Comparison of ENCODE assay signal across 8 mouse cellular contexts in the genomic region with DNA sequence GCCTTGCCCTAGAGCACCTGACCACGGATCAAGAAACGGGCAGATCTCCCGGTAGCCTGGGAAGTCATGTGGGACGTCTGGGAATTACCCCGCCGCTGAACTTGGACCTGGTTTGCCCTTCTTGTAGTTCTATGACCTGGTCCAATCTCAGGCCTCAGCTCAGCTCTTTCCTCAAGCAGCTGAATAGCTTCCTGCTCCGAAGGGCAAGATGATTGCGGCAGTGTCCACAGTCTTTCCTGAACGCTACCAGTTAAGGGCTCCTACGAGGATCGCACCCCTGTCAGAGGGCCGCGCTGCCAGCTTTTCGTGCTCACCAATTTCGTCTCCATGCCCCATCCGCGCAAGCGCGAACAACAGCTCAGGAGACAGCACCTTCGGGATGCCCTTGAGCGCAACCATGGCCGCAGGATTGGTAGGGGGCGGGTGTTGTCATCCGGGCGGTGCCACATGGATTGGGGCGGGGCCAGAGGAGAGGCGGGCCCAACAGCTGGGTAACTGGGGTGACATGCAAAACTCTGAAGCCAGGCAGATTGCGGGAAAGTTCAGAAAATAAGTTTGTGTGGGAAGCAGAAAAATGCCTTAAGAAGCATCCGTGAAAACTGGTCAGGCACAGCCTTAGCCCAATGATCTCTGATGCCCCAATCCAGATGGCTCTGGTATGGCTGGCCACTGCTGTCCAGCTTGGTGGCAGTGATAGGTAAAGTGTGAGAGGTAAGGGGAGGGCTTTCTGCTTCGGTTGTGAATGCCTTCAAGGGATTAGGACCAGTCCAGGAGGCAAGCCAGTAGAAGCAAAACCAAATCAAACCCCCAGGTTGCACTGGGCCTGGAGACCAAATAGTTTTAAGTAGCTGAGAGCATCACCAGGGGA. TPM values are rescaled to one million over a fixed set of nuclear protein-coding genes. Genes with fewer than 3 reads are reported as not detected.
DNase-seq lines count a peak whose midpoint lies in the region; ATAC-seq and TF ChIP-seq lines count a peak whose summit lies in the region.

A gene (minus strand): TSS at position 449 of the 868 bp plus-strand sequence.

- TF ChIP-seq CTCF in E14TG2a.4 (conservative IDR thresholded peaks at IDR 0.05; ENCODE audit: low read length): no peak
- no peak for TF ChIP-seq CTCF in liver, embryonic 14.5 days (IDR thresholded peaks at IDR 0.05; ENCODE audit: low read depth)

- peak within 1 kb of the TSS; percentile 85 for H3K4me2 ChIP-seq in heart, embryonic 14.5 days (ENCODE audit: low read length)
- H3K4me2 ChIP-seq in liver, embryonic 14.5 days (ENCODE audit: low read depth): peak within 1 kb of the TSS; percentile 79
- peak within 1 kb of the TSS; percentile 57 for H3K4me2 ChIP-seq in neural tube, embryonic 11.5 days (ENCODE audit: low read depth)
- H3K4me2 ChIP-seq in stomach, embryonic 16.5 days (ENCODE audit: low read depth, low read length): peak within 1 kb of the TSS; percentile 78

- peaks cover 41% of the 10 kb centered on the region for H3K36me3 ChIP-seq in E14TG2a.4 (ENCODE audit: insufficient read depth, low read length)
- H3K36me3 ChIP-seq in forebrain, embryonic 10.5 days (replicated peaks): peaks cover 23% of the 10 kb centered on the region
- H3K36me3 ChIP-seq in heart, embryonic 14.5 days (ENCODE audit: control insufficient read depth, insufficient read depth, low read length): peaks cover 42% of the 10 kb centered on the region
- H3K36me3 ChIP-seq in liver, embryonic 14.5 days (replicated peaks; ENCODE audit: control insufficient read depth, insufficient read depth, low read depth): no peaks in the 10 kb centered on the region
- H3K36me3 ChIP-seq in neural tube, embryonic 11.5 days (ENCODE audit: control insufficient read depth, insufficient read depth, low read length): peaks cover 2% of the 10 kb centered on the region; the same call in 1 of the 2 replicates
- no peaks in the 10 kb centered on the region; the same call in 1 of the 2 replicates for H3K36me3 ChIP-seq in stomach, embryonic 16.5 days (ENCODE audit: control insufficient read depth, insufficient read depth, low read length)

- WGBS in forebrain, embryonic 10.5 days: 2% methylated on average over 30 of the region's 30 CpGs
- WGBS in heart, embryonic 14.5 days: under 1% methylated on average over 30 of the region's 30 CpGs
- 4% methylated on average over 30 of the region's 30 CpGs for whole genome bisulfite sequencing in liver, embryonic 14.5 days (ENCODE audit: insufficient replicate concordance)
- 3% methylated on average over 30 of the region's 30 CpGs for WGBS in neural tube, embryonic 11.5 days
- WGBS in stomach, embryonic 16.5 days: 2% methylated on average over 30 of the region's 30 CpGs

- peak within 1 kb of the TSS; percentile 76 for H3K4me3 ChIP-seq in E14TG2a.4 (replicated peaks; ENCODE audit: low read length)
- H3K4me3 ChIP-seq in forebrain, embryonic 10.5 days: peak within 1 kb of the TSS; percentile 58
- peak within 1 kb of the TSS; percentile 56 to 70 for H3K4me3 ChIP-seq in heart, embryonic 14.5 days (ENCODE audit: control insufficient read depth in 1 of 2, insufficient read depth in 1 of 2, low read depth in 1 of 2, low read length in 2 of 2)
- H3K4me3 ChIP-seq in liver, embryonic 14.5 days (ENCODE audit: insufficient read depth in 1 of 2, low read depth in 2 of 2, low read length in 2 of 2): peak within 1 kb of the TSS; percentile 51 to 52
- peak within 1 kb of the TSS; percentile 30 for H3K4me3 ChIP-seq in neural tube, embryonic 11.5 days (ENCODE audit: low read depth, low read length)
- H3K4me3 ChIP-seq in stomach, embryonic 16.5 days (replicated peaks; ENCODE audit: low read length): peak within 1 kb of the TSS; percentile 51

- H3K9ac ChIP-seq in heart, embryonic 14.5 days (ENCODE audit: low read length): peak within 1 kb of the TSS; percentile 83
- H3K9ac ChIP-seq in liver, embryonic 14.5 days (replicated peaks): peak within 1 kb of the TSS; percentile 38
- H3K9ac ChIP-seq in neural tube, embryonic 11.5 days (ENCODE audit: low read length): peak within 1 kb of the TSS; percentile 54
- H3K9ac ChIP-seq in stomach, embryonic 16.5 days (ENCODE audit: low read length): peak within 1 kb of the TSS; percentile 74

- DNase-seq in c-Kit-positive CD71-negative TER-119-negative erythroid progenitor cells, embryonic 14.5 days (ENCODE audit: low read depth): peak; percentile 76
- peak; percentile 75 for DNase-seq in forebrain, embryonic 10.5 days (ENCODE audit: extremely low spot score, low spot score)
- peak; percentile 93 for DNase-seq in kidney, postnatal 14 days
- peak; percentile 53 to 64 (median 60) for DNase-seq in liver, embryonic 14.5 days (ENCODE audit: low read depth in 3 of 3, low spot score in 3 of 3)
- DNase-seq in neural tube, embryonic 11.5 days (ENCODE audit: low spot score): peak; percentile 81

- peaks cover 22% of the 10 kb centered on the region for H3K4me1 ChIP-seq in E14TG2a.4 (replicated peaks; ENCODE audit: low read depth, low read length)
- peaks cover 19% of the 10 kb centered on the region for H3K4me1 ChIP-seq in forebrain, embryonic 10.5 days
- H3K4me1 ChIP-seq in heart, embryonic 14.5 days (ENCODE audit: control insufficient read depth in 2 of 2, insufficient read depth in 2 of 2, low read length in 2 of 2): peaks cover 5 to 11% of the 10 kb centered on the region in 2 experiments
- H3K4me1 ChIP-seq in liver, embryonic 14.5 days (replicated peaks; ENCODE audit: control insufficient read depth in 2 of 2, insufficient read depth in 2 of 2, low read length in 1 of 2): peaks cover 0 to 6% of the 10 kb centered on the region in 2 experiments; a peak in 2 of 4 replicates
- no peaks in the 10 kb centered on the region for H3K4me1 ChIP-seq in neural tube, embryonic 11.5 days (ENCODE audit: control insufficient read depth, insufficient read depth, low read length)
- peaks cover 4% of the 10 kb centered on the region; the same call in 1 of the 2 replicates for H3K4me1 ChIP-seq in stomach, embryonic 16.5 days (ENCODE audit: control insufficient read depth, insufficient read depth, low read length)

- no peak for TF ChIP-seq EP300 in liver, embryonic 14.5 days (IDR thresholded peaks at IDR 0.05; ENCODE audit: low read depth)

- ATAC-seq in heart, embryonic 14.5 days (ENCODE audit: insufficient number of reproducible peaks, insufficient read depth, low FRiP score, low read depth): peak; percentile 89
- ATAC-seq in liver, embryonic 14.5 days (ENCODE audit: insufficient read depth): peak; percentile 82
- peak; percentile 88 for ATAC-seq in neural tube, embryonic 11.5 days (ENCODE audit: insufficient read depth, low FRiP score, low TSS enrichment)
- peak; percentile 90 for ATAC-seq in stomach, embryonic 16.5 days (ENCODE audit: insufficient read depth, low FRiP score)

- peak within 1 kb of the TSS; percentile 70 for H3K27ac ChIP-seq in forebrain, embryonic 10.5 days
- H3K27ac ChIP-seq in heart, embryonic 14.5 days (replicated peaks in 1 of 2; ENCODE audit: control insufficient read depth in 1 of 2, insufficient read depth in 1 of 2, low read depth in 2 of 2, low read length in 2 of 2): peak within 1 kb of the TSS; percentile 89 to 93
- H3K27ac ChIP-seq in liver, embryonic 14.5 days: no peak within 1 kb of the TSS
- no peak within 1 kb of the TSS for H3K27ac ChIP-seq in neural tube, embryonic 11.5 days (ENCODE audit: low read depth, low read length)
- H3K27ac ChIP-seq in stomach, embryonic 16.5 days (ENCODE audit: low read length): peak within 1 kb of the TSS; percentile 20; the same call in 1 of the 2 replicates

- peaks cover 3% of the 10 kb centered on the region; the same call in 1 of the 2 replicates for H3K27me3 ChIP-seq in E14TG2a.4 (ENCODE audit: insufficient read depth, low read length)
- peaks cover 25% of the 10 kb centered on the region for H3K27me3 ChIP-seq in forebrain, embryonic 10.5 days (ENCODE audit: poor library complexity, severe bottlenecking)
- H3K27me3 ChIP-seq in heart, embryonic 14.5 days (ENCODE audit: control insufficient read depth, insufficient read depth, low read length): no peaks in the 10 kb centered on the region
- no peaks in the 10 kb centered on the region for H3K27me3 ChIP-seq in liver, embryonic 14.5 days (ENCODE audit: control insufficient read depth, insufficient read depth, low read length)
- H3K27me3 ChIP-seq in neural tube, embryonic 11.5 days (ENCODE audit: control insufficient read depth, insufficient read depth, low read length): no peaks in the 10 kb centered on the region
- no peaks in the 10 kb centered on the region for H3K27me3 ChIP-seq in stomach, embryonic 16.5 days (ENCODE audit: control insufficient read depth, insufficient read depth, low read length)

- H3K9me3 ChIP-seq in E14TG2a.4 (ENCODE audit: low read length): no peaks in the 10 kb centered on the region
- H3K9me3 ChIP-seq in forebrain, embryonic 10.5 days: no peaks in the 10 kb centered on the region
- no peaks in the 10 kb centered on the region for H3K9me3 ChIP-seq in heart, embryonic 14.5 days (ENCODE audit: control insufficient read depth, low read length)
- H3K9me3 ChIP-seq in liver, embryonic 14.5 days (ENCODE audit: control insufficient read depth, low read length): no peaks in the 10 kb centered on the region
- no peaks in the 10 kb centered on the region for H3K9me3 ChIP-seq in neural tube, embryonic 11.5 days (ENCODE audit: control insufficient read depth, low read length)
- no peaks in the 10 kb centered on the region for H3K9me3 ChIP-seq in stomach, embryonic 16.5 days (replicated peaks; ENCODE audit: control insufficient read depth, low read length)

RNA-seq across cellular contexts. Expression of the gene that starts here (rescaled TPM):
- polyA plus RNA-seq in forebrain, embryonic 10.5 days (2016; fragmentation: Nextera tagmentation; extraction: Ambion mirVana): 11.5 and 12.1 TPM in 2 replicates
- polyA plus RNA-seq in heart, embryonic 14.5 days (2014; fragmentation: Nextera tagmentation; extraction: Ambion mirVana): 108 and 111 TPM in 2 replicates
- 6.3 and 6.7 TPM in 2 replicates for polyA plus RNA-seq in liver, embryonic 14.5 days (2012; rRNA removed)
- 7.7 and 9.2 TPM in 2 replicates for polyA plus RNA-seq in liver, embryonic 14.5 days (2014; fragmentation: Nextera tagmentation; extraction: Ambion mirVana)
- polyA plus RNA-seq in neural tube, embryonic 11.5 days (2014; fragmentation: Nextera tagmentation; extraction: Ambion mirVana): 12.8 and 13.1 TPM in 2 replicates
- polyA plus RNA-seq in stomach, embryonic 16.5 days (2015; fragmentation: Nextera tagmentation; extraction: Ambion mirVana): 37.0 and 38.7 TPM in 2 replicates

Comparison
In these comparisons a context has a peak if more than half of its experiments do, and no peak if none do; other contexts are left out.
1. H3K27ac ChIP-seq: peak in forebrain, embryonic 10.5 days (single experiment), heart, embryonic 14.5 days (2 of 2) and stomach, embryonic 16.5 days (single experiment); none in liver, embryonic 14.5 days (single experiment) and neural tube, embryonic 11.5 days (single experiment).
2. Peak in every context shown above with its lines, with median percentiles within 50 percentile points of each other: H3K4me3 ChIP-seq, DNase-seq, ATAC-seq, H3K4me2 ChIP-seq and H3K9ac ChIP-seq.